Mouse (Mus musculus) liver, postnatal 0 days (tissue): ENCODE data around the gene Mccc1.

ENCODE experiments used
- CTCF ChIP-seq: sonication (generic); IDR thresholded peaks from 2 replicates; pipeline ENCODE4 v1.5.1; 2016; ENCODE audit warnings: antibody characterized with exemption, low read depth
- EP300 ChIP-seq: IDR thresholded peaks from 2 replicates; pipeline ENCODE4 v1.6.1; 2016; ENCODE audit warnings: antibody characterized with exemption, low read depth, mild to moderate bottlenecking

- TF ChIP-seq CTCF (no peak), EP300 (no peak)
These were observed 74.6 kb downstream of the Mccc1 start for GRCm38 (mm10) chr3:35925852-35926251.
